Mouse (Mus musculus) c-Kit-negative CD71-positive TER-119-positive erythroid progenitor cells, embryonic 14.5 days (primary cell): ENCODE measurements around the gene Fndc5.

Source experiments
- DNase-seq: peaks from one replicate; pipeline ENCODE4 v3.0.0-alpha.2; 2013; ENCODE audit warnings: low read depth, low spot score

Fndc5 gene

DNA sequence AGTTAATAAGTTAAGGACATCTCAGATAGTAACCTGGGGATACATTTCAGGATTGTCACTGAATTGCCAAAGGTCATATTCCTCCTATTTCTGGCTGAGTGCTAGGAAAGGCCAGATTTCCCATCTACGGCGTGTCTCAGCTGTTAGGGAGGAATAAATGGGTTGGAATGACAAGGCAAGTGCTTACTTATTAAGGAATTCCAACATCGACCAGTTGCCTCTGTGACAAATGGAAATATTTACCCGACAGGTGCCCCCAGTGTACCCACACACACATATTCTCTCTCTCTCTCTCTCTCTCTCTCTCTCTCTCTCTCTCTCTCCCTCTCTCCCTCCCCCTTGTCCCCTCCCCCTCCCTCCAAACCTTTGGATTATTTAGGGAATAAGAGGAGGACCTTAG lies 9.1 kb downstream of the Fndc5 start:
- no peak for DNase-seq

DNA sequence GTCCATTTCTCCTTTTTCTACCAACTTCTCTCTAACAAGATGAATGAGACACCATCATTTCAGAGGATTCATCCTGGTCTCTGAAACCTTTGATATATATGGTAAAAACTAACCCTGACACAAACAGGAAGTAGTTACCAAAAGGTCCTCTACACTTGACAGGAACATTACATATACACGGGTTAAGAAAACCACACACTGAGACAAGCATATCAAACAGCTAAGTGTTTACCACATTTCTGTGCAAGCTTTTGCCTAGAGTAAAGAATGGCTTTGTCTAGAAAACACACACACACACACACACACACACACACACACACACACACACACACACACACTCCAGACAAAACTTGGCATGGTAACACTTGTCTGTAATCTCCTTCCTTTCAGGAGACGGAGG lies 9.6 kb downstream of the Fndc5 start:
- no peak for DNase-seq

DNA sequence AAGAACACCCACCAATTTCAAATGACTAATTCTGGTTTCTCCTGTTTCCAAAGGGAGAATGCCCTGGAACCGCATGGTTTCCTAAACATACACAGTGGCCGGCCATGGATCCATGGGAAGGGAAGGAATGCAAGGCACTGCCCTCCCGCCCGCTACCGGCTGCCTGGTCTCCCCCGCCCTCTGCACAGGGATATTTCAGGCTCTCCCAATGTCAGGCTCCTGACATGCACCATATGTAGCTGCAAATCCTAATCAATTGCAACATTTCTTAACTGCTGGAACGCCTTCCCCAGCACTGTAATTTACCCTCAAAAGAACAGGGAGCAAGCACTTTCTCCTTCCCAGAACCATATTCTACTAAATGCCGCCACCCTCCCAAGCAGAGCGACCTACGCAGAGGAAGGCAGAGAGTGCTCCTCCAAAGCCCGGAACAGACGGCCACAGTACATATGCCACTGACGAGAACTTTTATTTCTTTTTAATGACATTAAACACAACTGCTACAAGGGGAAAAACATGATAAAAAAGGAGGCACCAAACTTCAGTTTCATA lies 10.8 kb downstream of the Fndc5 start:
- no peak for DNase-seq

DNA sequence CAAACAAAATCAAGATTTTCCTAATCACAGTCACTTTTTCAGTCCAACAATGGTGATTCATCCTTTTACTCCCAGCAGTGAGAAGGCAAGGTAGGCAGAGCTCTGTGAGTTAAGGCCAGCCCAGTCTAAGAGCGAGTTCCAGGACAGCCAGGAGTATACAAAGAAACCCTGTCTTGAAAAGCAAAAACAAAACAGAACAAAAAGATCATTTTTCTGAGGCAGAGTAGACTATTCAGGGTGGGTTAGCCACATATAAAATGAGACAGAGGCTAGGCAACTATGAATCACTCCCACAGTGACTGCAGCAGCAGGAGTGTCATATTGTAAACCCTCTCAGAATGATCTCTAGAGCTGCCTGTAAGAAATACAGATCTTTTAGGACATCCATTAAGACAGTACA lies 12.5 kb downstream of the Fndc5 start:
- DNase-seq = no peak

DNA sequence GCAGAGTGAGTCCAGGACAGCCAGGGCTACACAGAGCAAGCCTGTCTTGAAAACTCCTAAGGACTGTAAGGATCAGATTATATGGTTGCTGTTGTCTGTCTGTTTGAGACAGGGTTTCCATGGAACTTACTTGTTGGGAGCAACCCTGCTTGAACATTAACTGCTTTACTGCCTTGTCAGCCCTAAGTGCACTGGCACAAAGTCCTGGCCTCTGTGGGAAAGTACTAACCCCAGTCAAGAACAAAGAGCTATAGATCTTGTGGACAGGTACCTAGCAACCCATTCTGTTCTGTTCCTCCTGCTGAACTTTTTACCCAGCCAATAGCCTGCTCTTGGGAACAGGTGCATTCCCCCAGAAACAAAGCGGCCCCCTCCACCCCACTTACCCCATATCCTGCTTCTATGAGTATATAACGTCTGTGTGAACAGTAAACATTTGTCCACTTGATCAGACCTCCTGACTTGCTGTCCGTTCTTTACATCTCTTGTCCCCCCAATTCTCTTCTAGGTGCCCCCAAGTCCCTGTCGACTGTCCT lies 14.5 kb downstream of the Fndc5 start:
- DNase-seq = no peak

DNA sequence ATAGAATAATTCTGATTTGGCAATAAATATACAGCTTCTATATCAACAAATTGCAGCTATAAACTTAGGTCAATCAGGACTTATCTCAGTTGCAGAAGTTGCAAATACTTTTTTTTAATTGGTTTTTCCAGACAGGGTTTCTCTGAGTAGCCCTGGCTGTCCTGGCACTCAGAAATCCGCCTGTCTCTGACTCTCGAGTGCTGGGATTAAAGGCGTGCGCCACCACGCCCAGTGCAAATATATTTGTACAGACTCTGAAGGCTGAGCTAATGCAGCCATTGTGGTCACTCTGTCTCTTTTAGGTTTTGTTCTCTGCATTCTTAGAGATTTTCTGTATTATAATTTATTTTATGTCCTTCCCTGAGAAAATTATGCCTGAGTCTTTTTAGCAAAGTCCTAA lies 20.7 kb downstream of the Fndc5 start:
- no peak for DNase-seq

DNA sequence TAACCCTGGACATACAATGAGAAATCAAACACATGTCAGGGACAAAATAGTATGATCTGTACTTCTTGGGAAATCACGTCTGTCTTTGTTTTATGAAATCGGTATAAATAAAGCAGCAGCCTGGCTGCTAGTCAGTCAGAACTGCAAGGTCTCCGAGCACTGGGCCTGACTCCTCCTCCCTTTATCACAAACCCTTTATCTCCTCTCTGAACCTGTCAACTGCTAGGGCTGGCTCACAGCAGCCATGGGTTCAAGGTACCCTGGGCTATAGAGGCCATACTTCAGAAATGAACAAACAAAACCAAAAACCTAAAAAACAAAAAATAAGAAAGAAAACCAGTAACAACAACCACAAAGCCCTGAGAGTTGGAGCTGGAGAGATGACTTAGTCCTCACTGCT lies 21.8 kb downstream of the Fndc5 start:
- DNase-seq = no peak

DNA sequence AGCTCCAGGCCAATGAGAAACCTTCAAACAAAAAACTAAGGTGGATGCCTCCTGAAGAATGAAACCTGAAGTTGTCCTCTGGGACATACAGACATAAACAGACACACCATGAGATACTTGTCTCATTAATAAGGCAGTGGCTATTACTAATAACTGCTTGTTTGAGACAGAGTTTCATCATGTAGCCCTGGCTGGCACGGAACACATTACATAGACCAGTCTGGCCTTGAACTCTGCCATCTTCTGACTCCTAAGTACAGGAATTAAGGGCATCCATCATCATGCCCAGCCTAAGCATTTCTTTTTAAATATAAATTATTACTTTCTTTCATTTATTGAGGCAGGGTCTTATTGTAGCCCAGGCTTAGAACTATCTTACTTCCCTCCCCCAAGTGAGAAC lies 24.3 kb downstream of the Fndc5 start:
- DNase-seq = no peak

DNA sequence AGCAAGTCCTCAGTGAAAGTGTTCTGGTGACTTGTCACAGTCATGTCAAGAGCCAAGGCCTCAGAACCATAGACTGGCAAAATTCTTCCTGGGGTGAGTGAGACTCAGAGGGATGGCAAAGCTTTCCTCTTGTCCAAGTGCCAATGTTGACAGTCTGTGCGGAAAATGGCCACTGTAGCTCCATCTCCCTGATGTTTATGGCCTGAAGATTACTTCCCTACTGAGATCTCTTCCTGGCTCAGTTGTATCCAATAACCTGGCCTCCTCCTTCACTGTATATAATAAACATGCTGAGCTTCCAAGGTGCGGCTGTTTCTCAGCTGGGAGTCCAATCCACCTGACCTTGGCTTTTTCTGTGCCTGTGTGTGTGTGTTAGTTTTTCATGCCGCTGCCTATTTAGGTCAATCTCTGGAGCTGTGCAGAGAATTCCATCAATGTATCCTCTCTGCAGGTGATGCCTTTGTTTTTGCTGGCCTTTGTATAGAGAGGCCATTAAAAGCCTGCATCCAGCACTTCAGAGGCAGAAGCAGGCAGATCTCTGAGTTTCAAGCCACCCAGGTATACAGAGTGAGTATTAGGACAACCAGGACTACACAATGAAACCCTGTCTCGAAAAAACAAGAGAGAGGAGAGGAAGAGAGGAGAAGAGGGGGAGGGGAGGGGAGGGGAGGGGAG lies 24.9 kb downstream of the Fndc5 start:
- no peak for DNase-seq

DNA sequence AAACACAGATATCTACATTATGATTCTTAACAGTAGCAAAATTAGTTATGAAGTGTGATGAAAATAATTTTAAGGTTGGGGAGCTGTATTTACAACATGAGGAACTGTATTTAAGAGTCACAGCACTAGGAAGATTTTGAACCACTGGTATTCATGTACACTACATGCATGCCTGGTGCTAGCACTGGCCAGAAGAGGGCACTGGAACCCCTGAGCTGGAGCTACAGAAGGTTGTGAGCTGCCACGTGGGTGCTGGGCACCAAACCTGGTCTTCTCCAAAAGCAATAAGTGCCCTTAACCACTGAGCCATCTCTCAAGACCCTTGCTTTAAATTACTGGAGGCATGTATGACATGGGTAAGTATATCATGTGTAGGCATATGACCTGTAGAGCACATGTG lies 35.7 kb downstream of the Fndc5 start:
- no peak for DNase-seq

DNA sequence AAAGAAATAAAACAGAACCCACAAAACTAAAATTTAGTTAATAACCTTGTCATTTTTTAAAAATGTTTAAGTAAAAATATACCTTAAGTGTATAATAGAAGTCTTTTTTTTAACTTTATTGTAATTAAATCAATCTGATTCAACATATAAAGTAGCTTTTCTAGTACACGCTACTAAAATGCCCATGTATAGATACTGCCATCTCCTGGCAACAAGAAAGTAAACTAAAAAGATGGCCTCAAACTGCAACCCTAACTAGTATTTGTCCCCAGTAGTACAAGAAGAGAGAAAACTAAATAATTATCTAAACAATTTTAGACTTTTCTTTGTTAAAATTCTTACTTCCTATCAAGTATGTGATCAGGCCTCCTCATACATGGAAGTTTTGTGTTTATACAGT lies 42.8 kb downstream of the Fndc5 start:
- no peak for DNase-seq

DNA sequence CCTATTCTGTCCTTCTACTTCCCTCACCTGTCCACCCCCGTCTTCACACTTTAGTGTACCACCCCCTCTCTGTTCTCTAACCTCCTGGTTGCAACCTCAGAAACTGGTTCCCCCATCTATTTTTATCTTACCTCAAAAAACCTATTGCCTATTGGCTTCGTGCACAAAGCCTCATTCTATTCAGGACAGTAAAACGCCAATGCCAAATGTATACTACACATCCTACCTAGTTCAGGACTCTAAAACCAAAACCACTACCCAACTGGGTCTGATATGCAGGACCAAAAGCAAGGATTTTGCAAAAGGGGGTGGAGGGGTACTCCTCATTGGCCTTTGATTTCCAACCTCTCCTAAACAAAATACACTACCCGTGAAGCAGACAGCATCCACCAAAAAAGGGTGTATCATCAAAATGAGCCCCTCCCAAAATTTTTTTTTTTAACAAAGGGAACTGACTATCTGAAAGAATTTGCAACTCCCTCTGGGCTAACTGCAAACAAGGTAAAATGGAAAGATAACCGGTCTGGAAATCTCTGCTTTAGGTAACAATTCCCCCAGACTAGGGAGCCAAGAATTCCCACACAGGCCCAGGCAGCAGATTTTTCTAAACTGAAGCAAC lies 51.4 kb downstream of the Fndc5 start:
- no peak for DNase-seq

DNA sequence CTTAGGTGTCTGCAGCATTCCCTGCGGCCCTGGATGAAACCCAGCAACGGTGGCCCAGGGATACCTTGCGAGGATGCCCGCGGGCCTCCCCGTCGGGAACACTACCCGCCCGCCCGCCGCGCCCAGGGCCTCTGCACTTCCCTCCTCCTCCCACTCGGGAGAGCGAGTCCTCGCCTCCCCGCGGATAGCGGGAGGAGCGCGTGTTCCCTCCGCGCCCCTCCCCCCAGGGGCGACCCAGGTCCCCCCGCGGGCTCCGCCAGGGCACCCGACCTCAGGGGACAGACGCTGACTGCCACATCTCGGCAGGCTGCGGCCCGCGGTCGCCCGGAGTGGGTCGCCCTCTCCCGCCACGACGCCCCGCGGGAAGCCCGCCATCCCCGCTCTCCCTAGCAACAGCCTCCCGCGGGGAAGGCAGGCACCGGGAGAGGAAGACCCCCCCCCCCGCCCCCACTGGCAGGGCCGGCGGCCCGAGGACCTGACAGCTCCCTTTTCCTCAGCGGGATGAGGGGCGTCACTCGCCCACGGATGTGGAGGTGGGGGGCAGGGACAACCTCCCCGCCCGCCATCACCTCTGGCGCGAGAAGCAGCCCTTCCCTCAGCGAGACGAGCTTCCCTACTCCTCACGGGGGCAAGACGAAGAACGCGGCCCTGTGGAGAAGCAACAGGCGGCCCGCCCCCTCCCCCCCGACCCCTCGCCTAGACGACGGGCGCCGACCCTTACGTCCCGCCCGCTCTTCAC lies 52.2 kb downstream of the Fndc5 start:
- peak; percentile 42 for DNase-seq

DNA sequence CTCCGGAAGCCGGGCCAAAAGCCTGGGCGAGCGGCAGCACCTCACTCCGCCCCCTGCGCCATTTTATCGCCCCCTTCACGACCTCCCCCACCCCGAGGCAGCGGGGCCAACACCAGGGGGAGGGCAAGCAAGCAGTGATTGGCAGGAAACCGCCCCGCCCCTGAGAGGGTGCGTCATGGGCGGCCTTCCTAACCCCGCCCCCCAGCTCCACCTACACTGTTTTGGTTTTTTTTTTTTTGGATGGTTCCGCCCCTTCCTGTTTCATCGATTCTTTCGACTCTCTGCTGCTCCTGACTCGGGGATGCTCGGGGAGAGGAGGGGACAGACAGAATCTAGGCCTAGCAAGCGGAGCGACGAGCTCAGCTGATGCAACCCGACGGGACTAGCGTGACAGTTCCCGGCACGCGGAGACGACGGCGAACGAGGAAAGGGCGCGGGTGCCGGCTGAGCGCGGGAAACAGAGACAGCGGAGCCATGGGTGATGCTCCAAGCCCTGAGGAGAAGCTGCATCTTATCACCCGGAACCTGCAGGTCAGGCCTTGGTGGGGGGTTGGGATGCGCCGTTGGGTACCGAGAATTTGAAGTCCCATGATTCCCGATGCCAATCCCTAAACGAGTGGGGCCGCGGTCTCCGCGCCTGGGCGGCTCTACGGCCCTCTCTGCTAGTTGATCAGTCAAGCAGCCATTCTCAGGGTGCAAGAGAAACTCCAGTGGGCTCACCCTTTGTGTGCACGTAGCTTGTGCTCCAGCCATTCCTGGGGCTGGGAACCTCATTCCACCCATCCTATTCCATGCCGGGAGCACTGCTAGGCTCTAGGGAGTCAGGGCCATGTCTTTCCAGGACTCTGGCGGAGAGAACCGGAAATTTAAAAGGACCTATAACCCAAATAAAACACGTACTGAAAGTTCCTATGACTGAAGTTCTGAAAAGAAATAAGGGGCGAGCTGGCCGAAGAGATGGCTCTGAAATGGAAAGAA lies 53.0 kb downstream of the Fndc5 start, which contains the start of the genes S100pbp and Yars:
S100pbp (minus strand) TSS at position 186 of the 978 bp plus-strand sequence.
Yars (plus strand) TSS at position 219 of the 978 bp plus-strand sequence.
- peak; percentile 98 for DNase-seq

DNA sequence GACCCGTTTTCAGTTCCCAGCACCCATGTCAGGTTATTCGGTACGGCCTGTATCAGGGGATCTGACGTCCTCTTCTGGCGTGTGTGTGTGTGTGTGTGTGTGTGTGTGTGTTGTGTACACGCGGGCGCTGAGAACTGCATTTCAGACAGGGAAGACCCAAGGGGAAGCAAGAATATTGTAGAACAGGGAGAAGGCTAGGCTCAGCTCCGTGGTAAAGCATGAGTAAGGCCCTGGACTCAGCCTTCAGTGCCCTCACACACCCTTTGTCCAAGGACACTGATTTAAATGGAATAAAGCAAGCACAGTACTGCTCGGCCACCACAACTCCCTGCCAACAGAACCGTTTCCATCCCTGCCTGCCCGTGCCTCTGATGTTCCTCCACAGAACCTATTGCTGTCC lies 53.7 kb downstream of the Fndc5 start:
- DNase-seq = peak; percentile 27

DNA sequence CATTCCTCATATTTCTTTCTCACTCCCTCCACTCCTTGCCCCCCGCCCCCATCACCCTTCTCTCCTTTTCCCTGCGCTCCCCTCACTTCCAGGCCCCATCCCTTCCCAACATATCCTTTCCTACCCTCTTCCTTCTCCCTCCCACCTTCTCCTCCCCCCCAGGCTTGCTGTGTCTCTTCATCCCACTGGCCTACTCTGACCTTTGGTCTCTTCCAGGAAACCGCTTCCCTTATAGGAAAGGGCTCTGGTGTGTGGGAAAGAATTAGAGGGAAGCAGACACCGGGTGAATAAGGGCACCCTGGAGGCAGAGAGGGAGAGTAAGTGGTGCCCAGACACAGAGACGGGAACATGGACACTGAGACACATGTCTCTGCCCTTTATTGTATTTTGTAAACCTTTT lies 54.9 kb downstream of the Fndc5 start:
- no peak for DNase-seq
